Mouse (Mus musculus): ENCODE measurements around the gene Nup210l.
"Not testable (repeated sequence)": the region's sequence is repeated elsewhere in the genome, so short reads cannot be mapped to it uniquely, and the experiment has no call there.

Gene Nup210l

DNA sequence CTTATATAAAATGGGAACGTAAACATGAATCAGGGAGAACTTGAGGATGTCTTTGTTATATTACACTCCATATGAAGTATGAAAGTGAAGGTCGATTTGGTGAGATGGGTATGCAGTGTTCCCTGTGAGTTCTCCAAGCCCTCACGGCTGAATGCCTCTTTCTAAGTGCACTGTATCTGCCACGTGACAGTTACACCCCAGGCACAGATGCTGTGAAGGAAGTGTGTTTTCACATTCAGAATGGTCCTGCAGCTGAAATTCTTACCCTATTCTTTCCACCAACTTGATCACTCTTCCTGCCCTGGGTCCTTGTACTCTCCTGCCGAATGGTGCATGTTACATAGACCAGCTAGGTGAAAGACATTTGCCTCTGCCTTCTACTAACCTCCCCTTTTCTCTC lies 6.0 kb upstream of the Nup210l start:
- DNase-seq, result no peak

DNA sequence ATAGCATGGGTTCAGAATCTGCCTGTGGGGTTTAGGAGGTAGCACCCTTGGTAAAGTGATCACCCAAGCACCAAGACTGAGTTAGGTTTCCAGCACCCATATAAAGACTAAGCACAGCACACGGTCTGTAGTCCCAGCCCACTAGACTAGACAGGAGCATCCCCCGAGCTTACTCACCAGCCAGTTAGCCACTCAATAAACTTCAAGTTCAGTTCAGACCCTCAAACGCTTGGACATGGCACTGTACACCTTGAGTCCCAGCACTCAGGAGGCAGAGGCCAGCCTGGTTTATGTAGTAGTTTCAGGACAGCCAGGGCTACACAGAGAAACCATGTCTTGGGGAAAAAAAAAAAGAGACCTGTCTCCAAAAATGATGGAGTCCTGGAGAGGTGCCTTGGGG lies 2.9 kb upstream of the Nup210l start:
- DNase-seq, result no peak

GRCm38 (mm10) chr3:90101673-90102072 lies 2.3 kb upstream of the Nup210l start:
- DNase-seq, result no peak

DNA sequence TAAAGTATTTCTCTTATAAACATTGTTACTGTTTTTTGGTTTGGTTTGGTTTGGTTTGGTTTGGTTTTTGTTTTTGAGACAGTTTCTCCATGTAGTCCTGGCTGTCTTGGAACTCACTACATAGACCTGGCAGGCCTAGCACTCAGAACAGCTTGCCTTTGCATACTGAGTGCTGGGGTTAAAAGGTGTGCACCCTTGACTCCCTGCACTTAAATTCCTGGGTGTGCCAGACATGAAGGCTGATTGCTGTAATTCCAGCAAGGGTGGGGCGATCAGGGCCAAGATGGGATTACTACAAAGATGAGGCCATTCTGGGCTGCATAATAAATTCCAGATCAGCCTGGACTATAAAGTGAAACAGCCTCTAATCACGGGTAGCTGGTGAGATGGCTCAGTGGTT lies 1.7 kb upstream of the Nup210l start:
- DNase-seq, result no peak

DNA sequence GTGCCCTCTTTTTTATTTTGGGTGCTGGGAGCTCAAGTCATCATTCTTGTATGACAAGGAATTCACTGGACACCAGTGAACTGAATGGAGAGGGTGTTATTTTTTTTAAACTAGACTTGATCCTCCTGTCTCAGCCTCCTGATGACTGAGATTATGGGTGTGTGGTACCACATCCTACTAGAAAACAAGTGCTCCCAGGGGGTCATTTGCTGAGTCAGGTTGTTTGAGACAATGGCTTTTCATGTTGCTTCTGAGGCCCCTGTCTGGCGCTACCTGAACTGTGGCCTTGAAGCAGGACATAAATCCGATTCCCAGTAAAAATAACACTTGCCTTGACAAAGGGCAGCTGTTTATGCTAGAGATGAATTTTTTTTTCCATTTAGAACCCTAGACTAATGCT lies 756 bp upstream of the Nup210l start:
- no peak for DNase-seq

DNA sequence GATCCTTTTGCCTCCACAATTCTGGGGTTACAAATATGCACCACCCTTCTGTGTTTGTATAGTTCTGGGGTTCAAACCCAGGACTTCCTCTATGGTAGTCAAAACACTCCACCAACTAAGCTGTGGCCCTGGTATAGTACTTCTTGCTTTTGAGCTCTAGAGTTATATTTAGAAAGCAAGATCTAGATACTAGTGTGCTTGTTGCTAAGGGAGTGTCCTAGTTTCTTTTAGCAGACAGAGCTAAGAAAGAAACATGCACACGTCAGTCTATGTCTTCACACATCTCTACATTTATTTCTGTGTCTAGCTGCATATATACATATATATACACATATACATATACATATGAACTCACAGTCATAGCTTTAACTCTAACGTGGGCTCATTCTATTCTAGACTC lies 7.8 kb downstream of the Nup210l start:
- DNase-seq, result no peak

DNA sequence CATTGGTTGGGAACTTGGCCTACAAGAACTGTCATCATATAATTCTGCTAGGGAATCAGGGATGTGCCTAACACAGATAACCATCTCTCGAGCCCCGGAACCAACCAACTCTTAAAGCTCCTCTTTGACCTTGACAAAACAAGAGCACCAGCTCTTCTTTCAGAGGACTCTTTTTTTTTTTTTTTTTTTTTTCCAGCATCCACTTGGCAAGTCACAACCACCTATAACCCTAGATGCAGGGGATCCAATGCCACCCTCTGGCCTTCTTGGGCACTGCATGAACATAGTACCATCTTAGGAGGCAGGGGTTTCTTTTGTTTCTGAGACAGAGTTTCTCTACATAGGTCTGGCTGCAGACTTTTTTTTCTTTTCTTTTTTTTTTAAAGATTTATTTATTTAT lies 10.4 kb downstream of the Nup210l start:
- DNase-seq, result peak in 1 of 2 experiments; percentile 15

GRCm38 (mm10) chr3:90115526-90115925 lies 11.6 kb downstream of the Nup210l start:
- no peak for DNase-seq

- DNase-seq, result peak; percentile 12 to 38
These were observed 14.3 kb downstream of the Nup210l start for GRCm38 (mm10) chr3:90118132-90118790.

- not testable (repeated sequence) for DNase-seq
These were observed 18.1 kb downstream of the Nup210l start for GRCm38 (mm10) chr3:90122036-90122435.

GRCm38 (mm10) chr3:90125710-90126109 lies 21.8 kb downstream of the Nup210l start:
- no peak for DNase-seq

GRCm38 (mm10) chr3:90127881-90128280 lies 23.9 kb downstream of the Nup210l start:
- DNase-seq, result no peak

DNA sequence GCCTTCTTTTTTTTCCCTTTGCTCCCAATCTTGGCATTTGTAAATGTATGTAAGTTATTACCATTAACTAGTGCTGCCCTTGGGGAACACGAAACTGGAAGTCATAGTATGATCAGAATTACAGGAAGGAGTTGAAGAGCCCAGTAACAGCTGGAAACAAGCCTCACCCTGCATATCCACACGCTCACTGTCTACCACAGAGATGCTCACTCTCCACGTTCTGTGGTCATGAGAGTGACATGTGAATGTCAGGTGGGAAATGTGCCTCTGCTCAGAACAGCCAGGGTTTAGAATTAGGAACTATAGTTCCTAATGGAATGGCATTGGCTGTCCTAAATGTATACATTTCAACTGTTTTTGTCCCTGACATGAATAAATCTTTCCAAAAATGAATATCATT lies 28.8 kb downstream of the Nup210l start:
- DNase-seq, result no peak

GRCm38 (mm10) chr3:90133331-90133730 lies 29.4 kb downstream of the Nup210l start:
- no peak for DNase-seq

DNA sequence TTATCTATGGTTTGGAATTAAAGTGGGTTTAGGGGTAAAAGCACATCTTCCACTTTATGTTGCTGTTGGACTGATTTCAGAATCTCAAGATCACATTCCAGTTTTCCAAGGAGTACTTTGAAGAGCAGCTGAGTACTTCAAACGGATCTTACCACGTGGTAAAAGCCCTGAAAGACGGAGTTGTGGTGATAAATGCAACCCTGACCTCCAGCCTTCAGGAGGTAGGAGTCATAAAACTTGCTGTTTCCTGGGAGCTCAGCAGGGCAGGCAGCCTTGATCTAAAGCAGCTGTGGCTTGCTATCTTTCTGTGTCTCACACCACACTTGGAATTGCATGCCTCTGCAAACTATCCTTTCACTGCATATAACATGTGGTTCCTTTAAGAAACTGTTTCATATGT lies 30.6 kb downstream of the Nup210l start:
- DNase-seq, result no peak

DNA sequence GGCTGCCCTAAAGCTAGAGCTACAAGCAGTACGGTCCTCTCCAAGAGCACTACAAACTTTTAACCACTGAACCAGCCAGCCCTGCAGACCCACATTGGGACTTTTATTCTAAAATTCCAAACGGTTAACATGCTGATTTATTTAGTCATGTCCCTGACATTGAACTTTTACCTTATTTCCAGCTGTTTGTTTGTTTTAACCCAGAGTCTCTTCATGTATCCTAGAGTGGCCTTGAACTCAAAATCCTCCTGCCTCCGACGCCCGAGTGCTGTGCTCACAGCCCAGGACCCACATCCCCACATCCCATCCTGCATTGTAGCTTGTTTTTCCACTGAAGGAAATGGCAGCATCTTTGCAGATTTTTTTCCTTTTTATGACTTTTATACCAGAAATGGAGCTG lies 31.1 kb downstream of the Nup210l start:
- DNase-seq, result no peak

- DNase-seq, result peak; percentile 15 to 49
These were observed 32.7 kb downstream of the Nup210l start for GRCm38 (mm10) chr3:90136660-90137059.

DNA sequence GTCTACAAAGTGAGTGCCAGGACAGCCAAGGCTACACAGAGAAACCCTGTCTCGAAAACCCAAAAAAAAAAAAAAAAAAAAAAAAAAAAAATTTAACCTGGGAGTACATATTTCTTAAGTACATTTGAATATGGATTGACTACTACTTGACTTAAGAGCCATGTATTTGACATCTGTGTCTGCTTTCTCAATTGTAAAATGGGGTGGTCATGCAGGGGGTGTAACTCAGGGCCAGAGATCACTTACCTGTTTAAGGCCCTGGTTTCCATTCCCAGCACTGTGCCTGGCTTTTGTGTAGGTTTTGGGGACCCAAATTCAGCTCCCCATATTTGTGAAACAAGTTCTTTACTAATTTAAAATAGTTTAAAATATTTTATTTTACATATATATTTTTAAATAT lies 33.7 kb downstream of the Nup210l start:
- no peak for DNase-seq

DNA sequence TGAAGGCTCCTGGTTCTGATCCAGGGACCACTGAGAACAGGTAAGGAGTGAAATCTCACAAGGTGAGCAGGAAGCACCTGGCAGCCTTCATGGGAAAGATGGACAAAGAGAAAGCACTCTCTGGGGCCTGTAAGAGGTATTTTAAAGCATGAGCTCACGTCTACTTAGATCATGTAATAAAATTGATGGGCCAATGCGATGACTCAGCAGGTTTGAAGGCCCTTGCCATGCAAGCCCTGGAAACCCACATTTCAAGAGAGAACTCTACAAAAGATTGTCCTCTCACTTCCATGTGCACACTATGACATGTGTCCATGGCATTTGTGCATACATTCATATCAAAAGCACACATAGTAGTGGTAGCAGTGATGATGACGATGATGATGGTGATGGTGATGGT lies 36.0 kb downstream of the Nup210l start:
- DNase-seq, result no peak

- no peak for DNase-seq
These were observed 41.5 kb downstream of the Nup210l start for GRCm38 (mm10) chr3:90145461-90145860.

DNA sequence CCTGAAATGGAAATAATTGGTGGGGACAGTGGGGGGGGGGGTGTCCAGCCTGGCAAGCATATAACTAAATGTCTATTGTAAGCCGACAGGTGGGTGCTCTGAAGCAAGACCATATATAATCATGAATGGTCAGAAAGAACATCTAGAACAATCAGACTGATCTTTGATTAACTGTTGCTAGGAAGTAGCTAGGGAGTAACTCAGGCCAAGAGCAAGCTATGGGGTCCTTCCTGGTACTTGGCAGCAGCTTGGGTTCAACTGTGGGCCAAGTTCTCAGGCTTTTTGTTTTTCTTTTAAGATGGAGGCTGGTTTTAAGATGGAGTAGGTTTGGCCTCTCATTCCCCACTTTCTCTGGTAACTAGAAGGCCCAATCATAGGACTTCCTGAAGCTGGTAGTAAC lies 42.7 kb downstream of the Nup210l start:
- no peak for DNase-seq

- DNase-seq, result peak in 1 of 2 experiments; percentile 11
These were observed 47.3 kb downstream of the Nup210l start for GRCm38 (mm10) chr3:90151086-90151740.

DNA sequence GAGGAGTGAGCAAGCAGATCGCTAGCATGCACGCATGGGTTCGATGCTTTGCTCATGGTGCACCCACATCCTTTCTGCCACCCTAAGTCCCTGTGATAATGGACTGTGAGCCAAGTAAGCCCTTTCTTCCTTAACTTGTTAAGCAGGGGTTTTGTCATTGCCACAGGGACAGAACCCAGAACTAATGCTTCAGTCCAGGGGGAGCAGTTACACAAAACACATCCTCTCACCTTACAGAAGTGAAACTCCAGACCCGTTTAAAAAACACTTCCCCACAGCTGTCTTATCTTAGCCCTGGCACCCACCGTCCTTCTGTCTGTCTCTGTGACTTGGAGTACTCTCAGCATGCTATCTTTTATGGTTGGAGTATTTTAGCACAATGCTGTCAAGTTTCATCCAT lies 52.1 kb downstream of the Nup210l start:
- DNase-seq, result no peak

DNA sequence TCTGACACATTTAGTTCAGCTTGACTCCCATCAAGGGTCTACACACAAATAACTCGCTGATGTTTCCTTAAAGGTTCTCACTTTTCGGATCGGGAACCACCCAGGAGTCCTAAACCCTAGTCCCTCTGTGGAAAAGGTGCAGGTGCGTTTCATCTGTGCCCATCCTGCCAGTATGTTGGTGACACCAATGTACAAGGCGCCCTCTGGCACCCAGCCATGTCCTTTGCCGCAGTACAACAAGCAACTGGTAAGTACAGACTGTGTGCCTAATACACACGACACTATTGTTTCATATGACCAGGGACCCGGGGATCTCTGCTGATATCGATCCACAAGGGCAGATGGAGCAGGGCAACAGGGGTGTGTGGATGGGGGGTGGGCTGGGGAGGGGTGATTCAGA lies 55.8 kb downstream of the Nup210l start:
- DNase-seq, result peak in 1 of 2 experiments; percentile 24

DNA sequence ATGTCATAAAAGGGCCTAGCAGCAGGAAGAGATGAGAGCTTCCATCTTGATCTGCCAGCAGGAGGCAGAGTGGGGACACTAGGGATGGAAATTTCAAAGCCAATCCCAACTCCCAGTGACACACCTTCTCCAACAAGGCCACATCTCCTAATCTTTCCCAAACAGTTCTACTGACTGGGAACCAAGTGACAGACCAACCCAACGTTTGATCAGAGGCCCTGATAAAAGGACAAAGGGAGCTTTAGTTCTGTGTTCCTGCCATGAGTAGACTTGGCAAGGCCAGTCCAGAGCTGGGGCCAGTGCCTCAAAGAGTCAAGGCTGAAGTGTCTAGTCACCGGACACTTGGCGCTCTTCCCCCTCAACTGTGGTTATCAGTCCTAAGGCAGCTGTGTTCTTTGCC lies 57.6 kb downstream of the Nup210l start:
- DNase-seq, result no peak

Data from cerebellum, postnatal 14 days (tissue).